Mouse (Mus musculus): ENCODE measurements at regions not wholly inside any gene's neighbourhood (a gene's known extent, or its start where the extent isn't known, plus 50 kb on each side); places are given as distances from the start of the nearest gene placed in this dataset.

DNA sequence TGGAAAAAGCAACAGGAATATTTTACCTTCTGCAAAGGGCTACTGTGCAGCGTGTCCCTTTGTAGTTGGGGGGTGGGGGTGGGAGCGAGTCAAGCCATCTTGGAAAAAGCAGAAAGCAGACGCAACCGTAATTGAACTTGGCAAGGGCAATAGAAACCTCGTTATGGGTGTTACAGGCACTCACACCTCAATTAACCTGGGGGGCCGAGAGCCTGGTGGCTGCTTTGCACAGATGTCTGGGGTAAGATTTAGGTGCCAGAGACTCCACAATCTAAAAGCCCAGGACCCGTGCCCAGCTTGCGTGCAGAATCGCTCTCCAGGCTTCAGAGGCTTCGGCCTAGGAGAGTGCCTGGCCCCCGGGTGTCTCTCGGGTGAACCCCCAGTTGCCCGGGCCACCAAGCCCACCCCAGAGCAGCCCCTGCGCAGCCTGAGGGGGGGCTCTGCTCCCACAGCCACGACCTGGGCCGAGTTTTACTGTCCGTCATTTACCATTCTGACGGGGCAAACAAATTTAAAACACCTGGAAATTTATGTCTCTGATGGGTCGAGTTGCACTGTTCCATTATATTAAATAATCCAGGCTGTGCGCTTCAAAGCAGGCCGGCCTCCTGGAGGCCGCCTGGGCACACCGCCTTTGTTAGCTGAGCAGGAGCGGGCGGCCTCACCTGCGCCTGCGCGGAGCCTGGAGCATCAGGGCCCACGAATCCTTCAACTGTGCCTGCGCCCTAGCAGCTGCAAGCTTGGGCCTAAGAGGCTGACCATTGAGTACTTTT, 212.4 kb downstream of the Srbd1 start:
- Histone ChIP-seq H3K36me3 (no peaks in the 10 kb centered on the region), H3K4me3 (no peak overlapping the region), H3K27ac (no peak overlapping the region), H3K27me3 (ENCODE audit: insufficient read depth, poor library complexity, severe bottlenecking) (peaks cover 19% of the 10 kb centered on the region; the same call in 1 of the 2 replicates), H3K9me3 (peaks cover 5% of the 10 kb centered on the region), H3K4me1 (replicated peaks) (peaks cover 33% of the 10 kb centered on the region)
- WGBS, result 78% methylated on average over 30 of the region's 30 CpGs
- no peak for DNase-seq (ENCODE audit: low spot score)

DNA sequence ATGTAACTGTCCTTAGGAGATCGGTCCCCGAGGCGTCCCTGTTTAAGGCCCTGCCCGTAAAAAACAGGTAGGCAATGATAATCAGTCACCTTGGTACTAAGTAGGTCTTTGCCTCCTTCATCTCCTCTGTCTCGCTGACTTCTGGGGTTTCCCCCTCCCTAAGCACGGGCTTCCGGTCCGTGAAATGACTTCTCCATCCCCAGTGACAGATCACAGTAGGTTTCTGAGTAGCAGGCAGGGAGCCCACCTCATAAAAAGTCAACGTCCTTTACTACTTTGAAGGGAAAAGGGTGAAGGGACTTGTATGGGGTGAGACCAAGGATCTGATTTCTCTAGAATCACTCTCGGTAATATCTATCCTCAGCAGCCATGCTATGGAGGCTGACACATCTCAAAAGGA, 213.0 kb downstream of the Srbd1 start:
- 89% methylated on average over 10 of the region's 10 CpGs for WGBS
- peaks cover 24% of the 10 kb centered on the region for H3K27me3 ChIP-seq (ENCODE audit: insufficient read depth, poor library complexity, severe bottlenecking)
- no peak overlapping the region for H3K27ac ChIP-seq
- H3K36me3 ChIP-seq, result no peaks in the 10 kb centered on the region
- no peak overlapping the region for H3K4me3 ChIP-seq
- no peak for DNase-seq (ENCODE audit: low spot score)
- H3K9me3 ChIP-seq, result peaks cover 2% of the 10 kb centered on the region
- peaks cover 35% of the 10 kb centered on the region for H3K4me1 ChIP-seq (replicated peaks)

DNA sequence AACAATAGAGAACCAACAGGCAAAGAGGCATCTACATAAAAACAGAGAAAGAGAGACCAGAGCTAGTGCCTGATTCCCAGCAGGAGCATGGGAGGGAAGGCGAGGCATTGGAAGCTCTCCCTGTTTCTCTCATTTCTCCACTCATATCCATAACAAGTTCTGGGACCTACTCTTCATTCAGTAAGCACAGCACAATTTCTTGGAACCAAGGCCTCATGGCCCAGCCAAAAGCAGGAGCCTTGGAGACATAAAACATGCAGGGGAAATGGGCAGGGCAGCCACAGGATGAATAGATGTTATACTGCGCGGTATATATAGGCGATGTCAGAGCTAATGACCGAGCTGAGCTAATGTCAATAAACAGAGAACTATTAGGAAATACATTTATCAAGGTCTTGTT, 214.2 kb downstream of the Srbd1 start:
- DNase-seq (ENCODE audit: low spot score), result no peak
- no peak overlapping the region for H3K27ac ChIP-seq
- no peaks in the 10 kb centered on the region for H3K36me3 ChIP-seq
- 79% methylated on average over 5 of the region's 5 CpGs for WGBS
- peaks cover 24% of the 10 kb centered on the region for H3K27me3 ChIP-seq (ENCODE audit: insufficient read depth, poor library complexity, severe bottlenecking)
- H3K4me3 ChIP-seq, result no peak overlapping the region
- H3K9me3 ChIP-seq, result no peaks in the 10 kb centered on the region
- H3K4me1 ChIP-seq (replicated peaks), result peaks cover 35% of the 10 kb centered on the region

DNA sequence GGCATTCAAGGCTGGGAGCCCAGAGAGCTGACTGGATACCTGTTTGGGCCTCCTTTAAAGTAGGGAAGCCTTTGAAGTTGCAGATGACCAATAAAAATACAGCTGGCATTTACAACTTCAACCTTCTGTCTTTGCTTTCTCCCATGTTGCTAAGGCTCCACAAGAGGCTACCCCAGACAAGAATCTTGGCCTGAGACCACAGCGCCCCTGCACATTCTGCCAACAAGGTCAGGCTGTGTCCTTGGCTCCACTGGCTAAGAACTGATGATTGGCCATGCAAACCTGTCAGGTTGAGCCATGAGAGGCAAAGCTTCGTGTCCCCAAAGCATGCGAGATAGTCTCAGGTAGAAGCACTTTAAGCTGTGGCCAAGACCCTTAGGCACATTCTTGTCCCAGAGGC, 214.6 kb downstream of the Srbd1 start:
- H3K27me3 ChIP-seq (ENCODE audit: insufficient read depth, poor library complexity, severe bottlenecking), result peaks cover 24% of the 10 kb centered on the region
- H3K9me3 ChIP-seq, result no peaks in the 10 kb centered on the region
- H3K4me1 ChIP-seq (replicated peaks), result peaks cover 35% of the 10 kb centered on the region
- WGBS, result 83% methylated on average over 3 of the region's 3 CpGs
- DNase-seq (ENCODE audit: low spot score), result no peak
- no peaks in the 10 kb centered on the region for H3K36me3 ChIP-seq
- no peak overlapping the region; the same call in 1 of the 2 replicates for H3K27ac ChIP-seq
- H3K4me3 ChIP-seq, result no peak overlapping the region

DNA sequence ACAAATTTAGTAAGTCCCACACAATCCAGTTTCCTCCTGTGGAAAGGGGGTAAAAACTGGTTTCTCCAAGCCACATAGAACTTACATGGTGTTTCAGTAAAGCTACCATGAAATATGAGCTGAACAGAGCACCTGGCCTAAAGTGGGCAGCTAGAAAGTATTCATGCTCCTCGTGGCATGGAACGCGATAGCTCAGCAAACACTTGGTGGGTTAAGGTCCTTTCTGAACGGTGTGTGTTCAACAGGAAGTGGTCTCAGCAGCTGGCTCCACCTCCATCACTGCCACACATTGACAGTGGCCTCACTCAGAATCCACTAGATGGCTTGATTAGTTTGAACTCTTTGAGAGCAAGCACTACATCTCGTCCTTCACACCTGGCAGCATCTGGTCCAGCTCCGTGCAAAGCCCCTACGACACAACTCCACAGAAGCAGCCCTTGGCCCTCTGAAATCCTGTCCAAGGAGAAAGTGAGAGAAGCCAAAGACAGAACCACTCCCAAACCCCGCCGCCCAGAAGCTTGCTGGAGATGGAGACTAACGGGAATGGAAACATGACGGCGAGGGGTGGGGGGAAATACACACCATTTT, 215.2 kb downstream of the Srbd1 start:
- Histone ChIP-seq H3K27me3 (ENCODE audit: insufficient read depth, poor library complexity, severe bottlenecking) (peaks cover 24% of the 10 kb centered on the region), H3K4me1 (replicated peaks) (peaks cover 35% of the 10 kb centered on the region), H3K9me3 (no peaks in the 10 kb centered on the region), H3K4me3 (no peak overlapping the region), H3K36me3 (no peaks in the 10 kb centered on the region), H3K27ac (no peak overlapping the region)
- DNase-seq (ENCODE audit: low spot score), result no peak
- WGBS, result 90% methylated on average over 12 of the region's 12 CpGs

DNA sequence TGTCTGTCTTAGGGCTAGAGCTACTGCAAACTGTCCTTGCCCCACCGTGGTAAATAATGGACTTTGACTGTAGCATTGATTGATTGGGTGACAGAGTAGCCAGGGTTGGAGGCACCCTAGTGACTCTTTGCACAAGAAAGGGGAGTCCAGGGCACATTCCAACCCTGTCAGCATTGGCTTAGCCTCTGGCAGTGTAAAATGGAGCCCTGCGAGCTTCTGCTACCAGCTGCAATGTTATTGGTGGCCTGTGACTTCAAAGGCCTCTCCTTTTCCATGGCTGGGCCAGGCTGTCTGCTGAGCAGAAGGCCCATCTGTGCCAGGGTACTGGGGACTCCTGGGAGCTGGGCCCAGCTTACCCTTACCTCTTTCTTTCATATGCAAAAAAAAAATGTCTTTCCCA, 216.4 kb downstream of the Srbd1 start:
- Histone ChIP-seq H3K27me3 (ENCODE audit: insufficient read depth, poor library complexity, severe bottlenecking) (peaks cover 24% of the 10 kb centered on the region), H3K27ac (0 out of 2 replicates have a peak overlapping the region, but pooled peaks have one; percentile 4), H3K36me3 (no peaks in the 10 kb centered on the region), H3K9me3 (no peaks in the 10 kb centered on the region), H3K4me1 (replicated peaks) (peaks cover 35% of the 10 kb centered on the region), H3K4me3 (no peak overlapping the region)
- 39% methylated on average over 2 of the region's 2 CpGs for WGBS
- DNase-seq (ENCODE audit: low spot score), result no peak

DNA sequence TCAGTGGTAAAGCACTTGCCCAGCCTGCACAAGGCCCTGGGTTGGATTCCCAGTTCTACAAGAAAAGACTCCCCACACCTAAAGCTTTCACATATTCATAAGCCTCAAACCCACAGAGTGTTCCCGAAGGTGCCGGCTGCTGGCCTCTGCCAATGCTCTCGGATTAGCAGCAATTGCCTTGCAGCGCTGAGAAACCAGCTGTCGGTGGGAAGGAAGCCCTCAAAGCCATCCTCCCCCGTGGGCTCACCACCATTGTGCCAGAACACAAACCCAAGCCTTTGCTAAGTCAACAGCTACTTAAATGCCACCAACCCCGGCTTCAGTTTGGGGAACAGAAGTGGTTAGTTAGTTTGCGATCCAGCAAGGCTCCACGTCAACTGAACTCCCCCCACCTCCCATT, 217.7 kb downstream of the Srbd1 start:
- no peaks in the 10 kb centered on the region for H3K36me3 ChIP-seq
- H3K27me3 ChIP-seq (ENCODE audit: insufficient read depth, poor library complexity, severe bottlenecking), result peaks cover 24% of the 10 kb centered on the region
- 80% methylated on average over 9 of the region's 9 CpGs for WGBS
- peaks cover 27% of the 10 kb centered on the region for H3K4me1 ChIP-seq (replicated peaks)
- no peaks in the 10 kb centered on the region for H3K9me3 ChIP-seq
- no peak overlapping the region for H3K4me3 ChIP-seq
- DNase-seq (ENCODE audit: low spot score), result no peak
- H3K27ac ChIP-seq, result no peak overlapping the region

DNA sequence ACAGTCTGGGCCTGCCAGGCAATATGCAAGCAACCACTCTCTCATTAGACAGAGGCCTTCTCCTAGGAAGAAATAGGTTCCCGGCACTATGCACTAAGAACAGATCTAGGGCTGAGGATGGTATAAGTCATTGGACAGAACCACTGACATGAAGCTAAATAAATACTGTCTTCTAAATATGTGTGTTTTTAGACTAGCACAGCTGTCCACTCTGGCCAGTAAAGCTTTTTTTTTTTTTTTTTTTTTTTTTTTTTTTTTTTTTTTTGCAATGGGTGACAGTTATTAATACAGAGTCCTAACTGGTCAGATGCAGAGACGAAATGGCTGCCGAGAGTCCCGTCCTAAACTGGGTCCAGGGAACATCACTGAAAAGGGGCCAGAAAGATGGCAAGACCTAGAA, 218.9 kb downstream of the Srbd1 start:
- Histone ChIP-seq H3K4me1 (replicated peaks) (peaks cover 23% of the 10 kb centered on the region), H3K9me3 (no peaks in the 10 kb centered on the region), H3K27ac (no peak overlapping the region), H3K4me3 (no peak overlapping the region), H3K27me3 (ENCODE audit: insufficient read depth, poor library complexity, severe bottlenecking) (peaks cover 18% of the 10 kb centered on the region), H3K36me3 (no peaks in the 10 kb centered on the region)
- no peak for DNase-seq (ENCODE audit: low spot score)
- WGBS, result 89% methylated on average over 4 of the region's 4 CpGs

- Histone ChIP-seq H3K36me3 (no peaks in the 10 kb centered on the region), H3K27me3 (ENCODE audit: insufficient read depth, poor library complexity, severe bottlenecking) (0 out of 2 replicates have a peak, but pooled peaks cover 4% of the 10 kb centered on the region), H3K9me3 (no peaks in the 10 kb centered on the region), H3K4me1 (replicated peaks) (0 out of 2 replicates have a peak, but pooled peaks cover 4% of the 10 kb centered on the region), H3K27ac (no peak overlapping the region), H3K4me3 (no peak overlapping the region)
- WGBS, result 77% methylated on average over 8 of the region's 8 CpGs
- DNase-seq (ENCODE audit: low spot score), result no peak
Measured at GRCm38 (mm10) chr17:85921219-85921673, 223.7 kb downstream of the Srbd1 start.

DNA sequence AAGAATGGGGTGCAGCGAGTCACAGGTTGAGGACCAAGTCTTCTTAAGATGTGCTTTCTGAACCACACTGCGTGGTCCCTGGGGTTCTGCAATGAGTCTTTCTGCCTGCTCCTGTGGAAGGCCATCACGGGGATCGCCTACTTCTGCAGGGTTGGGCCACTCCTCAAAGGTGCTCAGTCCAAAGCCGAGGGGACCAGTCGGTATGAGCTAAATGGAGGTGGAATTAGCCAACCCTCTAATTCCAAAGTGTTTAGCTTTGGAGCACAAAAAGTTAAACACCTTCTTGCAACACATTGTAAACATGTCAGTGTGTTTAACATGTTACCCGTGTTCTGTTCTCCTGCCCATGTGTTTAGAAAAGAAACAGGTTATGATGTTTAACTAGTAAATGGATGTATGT, 225.1 kb downstream of the Srbd1 start:
- Histone ChIP-seq H3K27me3 (ENCODE audit: insufficient read depth, poor library complexity, severe bottlenecking) (0 out of 2 replicates have a peak, but pooled peaks cover 4% of the 10 kb centered on the region), H3K27ac (no peak overlapping the region), H3K4me1 (replicated peaks) (peaks cover 6% of the 10 kb centered on the region; the same call in 1 of the 2 replicates), H3K36me3 (no peaks in the 10 kb centered on the region), H3K4me3 (no peak overlapping the region), H3K9me3 (no peaks in the 10 kb centered on the region)
- 88% methylated on average over 7 of the region's 7 CpGs for WGBS
- no peak for DNase-seq (ENCODE audit: low spot score)

DNA sequence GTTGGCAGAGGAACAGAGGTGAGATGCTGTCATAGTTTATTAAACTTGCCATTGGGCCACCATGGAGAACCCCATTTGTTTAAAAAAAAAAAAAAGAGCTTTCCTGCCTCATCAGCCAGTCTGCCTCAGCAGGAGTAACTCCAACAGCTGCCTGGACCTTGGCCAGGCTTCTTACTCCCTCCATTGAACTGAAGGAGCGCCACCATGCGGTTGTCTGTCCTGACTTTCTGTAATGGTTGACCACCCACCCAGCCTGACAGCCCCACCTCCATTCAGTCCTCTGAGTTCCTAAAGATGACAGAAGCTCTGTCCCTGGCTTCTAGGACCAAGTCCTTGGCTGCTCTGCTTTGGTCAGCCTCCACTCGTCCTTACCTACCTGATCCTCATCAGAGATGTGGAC, 227.8 kb upstream of the Six2 start:
- H3K27ac ChIP-seq, result no peak overlapping the region
- no peaks in the 10 kb centered on the region for H3K9me3 ChIP-seq
- peaks cover 10% of the 10 kb centered on the region for H3K4me1 ChIP-seq (replicated peaks)
- no peak overlapping the region for H3K4me3 ChIP-seq
- 92% methylated on average over 3 of the region's 3 CpGs for WGBS
- no peaks in the 10 kb centered on the region for H3K36me3 ChIP-seq
- DNase-seq (ENCODE audit: low spot score), result no peak
- no peaks in the 10 kb centered on the region for H3K27me3 ChIP-seq (ENCODE audit: insufficient read depth, poor library complexity, severe bottlenecking)

GRCm38 (mm10) chr17:85914062-85914461, 226.0 kb upstream of the Six2 start:
- Histone ChIP-seq H3K27me3 (ENCODE audit: insufficient read depth, poor library complexity, severe bottlenecking) (no peaks in the 10 kb centered on the region), H3K4me1 (replicated peaks) (peaks cover 10% of the 10 kb centered on the region), H3K4me3 (no peak overlapping the region), H3K27ac (no peak overlapping the region), H3K36me3 (no peaks in the 10 kb centered on the region), H3K9me3 (no peaks in the 10 kb centered on the region)
- 73% methylated on average over 6 of the region's 6 CpGs for WGBS
- DNase-seq (ENCODE audit: low spot score), result no peak

GRCm38 (mm10) chr17:85908709-85909108, 220.6 kb upstream of the Six2 start:
- Histone ChIP-seq H3K4me1 (replicated peaks) (no peaks in the 10 kb centered on the region), H3K36me3 (no peaks in the 10 kb centered on the region), H3K27me3 (ENCODE audit: insufficient read depth, poor library complexity, severe bottlenecking) (no peaks in the 10 kb centered on the region), H3K4me3 (no peak overlapping the region), H3K27ac (no peak overlapping the region), H3K9me3 (peaks cover 5% of the 10 kb centered on the region; the same call in 1 of the 2 replicates)
- 92% methylated on average over 3 of the region's 3 CpGs for WGBS
- no peak for DNase-seq (ENCODE audit: low spot score)

All from hindbrain, embryonic 10.5 days (tissue).